Mouse (Mus musculus) frontal cortex, adult 2 months (tissue): ENCODE results near the gene Hoxa13. TPM values are rescaled to one million over a fixed set of nuclear protein-coding genes. Genes with fewer than 3 reads are reported as not detected.

Experiments
- DNase-seq, 2 experiments: peaks; one replicate each; pipeline ENCODE4 v3.0.0; 2022; ENCODE audit warnings: low spot score in 1 of 2; ENCODE audit errors: extremely low spot score in 1 of 2
- polyA plus RNA-seq: library from polyadenylated mRNA; depleted of rRNA; stranded (reverse); fragments of >200 nt; gene quantifications from 2 replicates; pipeline ENCODE4 v1.2.3, GENCODE M21; 2012

Gene Hoxa13
- polyA plus RNA-seq, 1 experiment, result not detected

DNA sequence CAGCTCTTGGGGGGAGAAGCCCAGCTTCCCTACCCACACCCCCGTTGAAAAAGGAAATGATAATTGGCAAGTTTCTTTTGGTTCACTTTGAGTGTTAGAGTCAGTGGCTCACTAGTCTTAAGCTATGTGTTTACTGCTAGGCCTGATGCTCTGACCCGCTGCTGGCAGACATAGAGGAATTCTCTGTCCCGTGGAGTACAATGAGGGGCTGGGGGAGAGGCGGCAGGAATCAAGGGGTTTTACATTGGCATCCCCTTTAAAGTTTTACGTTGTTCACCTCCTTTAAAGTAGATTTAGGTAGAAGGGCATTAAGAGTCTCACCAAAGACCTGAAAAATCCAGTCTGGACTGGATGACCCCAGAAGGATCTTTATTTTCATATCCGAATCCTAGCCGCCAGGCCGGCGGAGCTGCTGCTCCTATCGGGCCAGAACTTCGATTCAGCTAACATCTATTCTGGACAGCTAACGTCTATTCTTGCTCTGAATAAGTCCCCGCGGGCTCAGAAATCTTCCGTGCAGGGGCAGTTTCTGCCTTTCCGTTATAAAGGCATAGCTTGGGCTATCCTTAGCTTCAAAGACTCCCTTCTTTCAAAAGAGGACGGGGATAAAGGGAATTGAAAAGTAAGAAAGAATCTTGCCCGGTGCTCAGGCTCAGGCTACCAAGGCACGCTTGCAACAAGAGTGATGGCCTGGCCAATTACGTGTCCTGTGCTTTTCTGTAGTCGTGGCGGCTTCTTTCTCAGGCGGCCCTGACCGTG, 8.5 kb downstream of the Hoxa13 start:
- no peak for DNase-seq

DNA sequence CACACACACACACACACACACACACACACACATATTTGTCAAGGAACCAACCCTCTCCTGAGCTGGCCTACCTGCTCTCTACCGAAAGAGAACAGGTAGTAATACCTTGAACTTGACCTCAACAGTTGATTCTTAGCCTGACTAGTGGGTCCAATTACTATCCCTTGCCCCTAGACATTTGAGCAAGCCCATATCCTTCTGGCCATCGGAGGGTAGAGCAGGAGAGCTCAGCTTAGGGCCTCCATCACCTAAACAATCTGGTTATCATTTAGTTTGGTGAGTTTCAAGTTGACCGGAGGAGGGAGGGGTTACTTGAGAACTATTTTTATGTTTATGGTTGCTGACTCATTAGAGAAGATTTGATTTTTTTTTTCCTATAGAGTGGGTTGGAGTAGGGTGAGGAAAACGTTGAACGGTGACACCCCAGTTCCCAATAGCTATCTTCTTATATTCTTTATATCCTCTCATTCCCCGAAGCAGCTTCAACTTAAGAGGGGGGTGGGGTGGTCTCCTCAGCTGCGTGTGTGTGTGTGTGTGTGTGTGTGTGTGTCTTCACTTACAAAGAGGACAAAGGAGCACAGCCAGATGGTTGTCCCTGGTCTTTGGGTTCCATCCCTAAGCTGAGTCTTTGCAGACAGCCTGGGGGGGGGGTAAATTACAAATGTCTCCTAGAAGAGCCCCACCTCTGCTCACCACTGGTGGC, 9.4 kb downstream of the Hoxa13 start:
- no peak for DNase-seq

DNA sequence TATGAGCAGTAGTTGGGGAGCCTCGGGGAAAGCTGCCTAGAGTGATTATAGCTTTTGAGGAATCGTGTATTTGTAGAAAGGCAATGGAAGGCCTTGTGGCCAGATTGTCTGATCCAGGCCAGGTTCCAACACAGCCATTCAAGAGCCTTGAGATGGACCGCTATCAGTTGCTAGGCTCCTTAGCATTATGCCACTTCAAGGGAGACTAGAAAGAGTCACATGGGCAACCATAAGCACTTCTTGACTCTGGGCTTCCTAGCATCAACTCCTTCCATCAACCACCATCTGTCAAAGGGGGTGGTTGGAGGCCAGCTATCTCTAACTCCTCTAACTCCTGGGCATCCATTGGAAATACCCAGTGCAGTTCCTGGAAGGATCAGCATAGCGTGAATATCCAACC, 10.9 kb downstream of the Hoxa13 start:
- no peak for DNase-seq

DNA sequence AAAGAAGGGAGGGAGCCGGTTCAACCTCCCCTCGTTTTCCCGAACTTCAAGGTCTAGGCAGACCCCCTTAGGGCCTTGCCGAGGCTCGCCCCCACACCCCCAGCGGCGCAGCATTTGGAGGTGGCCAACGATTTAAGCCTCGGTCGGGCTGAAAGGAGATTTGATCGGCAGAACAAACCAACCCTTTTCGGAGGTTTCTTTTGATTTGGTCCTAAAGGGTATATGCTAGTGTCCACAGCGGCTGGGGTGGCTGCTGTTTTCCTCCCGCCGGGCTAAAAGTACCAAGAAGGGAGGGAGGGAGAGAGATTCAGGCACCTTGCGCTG, 11.3 kb downstream of the Hoxa13 start:
- no peak for DNase-seq

DNA sequence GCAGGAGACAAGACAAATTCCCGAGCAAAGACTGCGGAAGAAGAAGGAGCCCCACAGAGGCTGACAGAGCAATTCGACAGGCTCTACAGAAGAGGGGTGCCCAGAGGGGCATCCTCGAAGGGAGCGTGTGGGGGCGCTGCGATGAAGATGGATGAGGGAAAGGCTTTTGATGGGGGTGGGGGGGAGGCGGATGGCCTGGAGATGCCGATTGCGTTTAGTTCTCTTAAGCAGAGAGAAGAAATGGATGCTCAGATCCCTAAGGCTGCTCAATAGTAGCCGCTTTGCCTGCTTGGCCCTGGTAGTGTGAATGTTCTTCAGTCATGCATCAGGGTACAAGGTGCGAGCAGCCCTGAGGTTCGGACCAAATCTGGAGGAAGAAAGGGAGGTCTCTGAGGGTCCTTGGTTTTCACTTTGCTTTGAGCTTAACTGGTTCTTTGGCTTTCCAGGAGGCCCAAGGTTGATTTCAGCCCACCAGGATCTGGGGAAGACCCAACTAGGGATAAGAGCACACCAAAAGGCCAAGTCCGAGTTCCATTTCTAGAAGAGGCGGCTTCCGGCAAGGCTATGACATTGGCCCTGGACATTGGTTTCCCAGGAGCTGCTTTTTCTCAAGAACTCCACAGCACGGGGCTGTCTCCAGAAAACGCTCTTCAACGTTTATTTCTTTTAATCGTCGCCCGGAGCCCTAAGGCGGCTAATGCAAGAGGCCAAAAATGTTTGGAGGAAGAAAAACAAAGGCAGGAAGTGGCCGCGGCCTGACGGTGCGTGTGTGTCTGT, 11.9 kb downstream of the Hoxa13 start:
- DNase-seq, result no peak

DNA sequence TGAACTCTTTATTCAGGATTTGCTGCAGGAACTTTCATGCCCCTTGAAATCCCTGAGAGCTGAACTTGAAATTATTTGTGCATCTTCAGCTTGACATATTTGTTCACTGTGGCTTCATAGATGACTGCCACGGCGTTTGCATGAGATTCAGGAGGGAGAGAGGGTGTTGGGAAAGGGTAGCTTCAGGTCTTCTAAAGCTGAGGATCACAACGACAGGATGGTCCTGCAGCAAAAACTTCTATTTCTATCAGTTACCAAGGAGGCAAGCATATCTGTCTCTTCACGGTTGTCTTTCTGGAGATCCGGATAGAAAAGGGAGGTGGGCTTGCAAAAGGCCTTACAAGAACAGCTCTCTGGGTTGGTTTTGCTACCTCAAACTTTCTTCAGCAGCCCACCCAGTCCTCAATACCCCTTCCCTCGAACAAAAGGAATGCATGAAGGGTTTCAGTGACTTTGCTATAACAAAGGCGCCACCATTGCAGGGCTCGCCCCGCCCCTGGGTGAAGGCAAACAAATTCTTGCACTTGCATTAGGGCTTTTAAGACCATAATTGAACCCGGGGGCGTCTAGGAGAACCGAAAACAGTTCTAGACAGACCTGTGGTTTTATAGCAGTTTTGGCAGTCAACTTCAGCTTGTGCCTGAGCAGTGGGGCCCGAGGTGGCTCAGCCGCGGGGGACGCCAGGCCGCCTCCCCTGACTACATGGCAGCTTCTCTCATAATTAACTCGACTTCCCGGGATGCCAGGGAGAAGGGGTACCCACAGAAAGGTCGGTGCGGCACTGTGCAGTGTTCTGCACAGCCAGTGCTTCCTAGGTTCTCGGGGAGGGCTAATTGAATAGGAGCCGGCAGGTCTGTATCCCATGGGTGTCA, 12.7 kb downstream of the Hoxa13 start:
- no peak for DNase-seq

DNA sequence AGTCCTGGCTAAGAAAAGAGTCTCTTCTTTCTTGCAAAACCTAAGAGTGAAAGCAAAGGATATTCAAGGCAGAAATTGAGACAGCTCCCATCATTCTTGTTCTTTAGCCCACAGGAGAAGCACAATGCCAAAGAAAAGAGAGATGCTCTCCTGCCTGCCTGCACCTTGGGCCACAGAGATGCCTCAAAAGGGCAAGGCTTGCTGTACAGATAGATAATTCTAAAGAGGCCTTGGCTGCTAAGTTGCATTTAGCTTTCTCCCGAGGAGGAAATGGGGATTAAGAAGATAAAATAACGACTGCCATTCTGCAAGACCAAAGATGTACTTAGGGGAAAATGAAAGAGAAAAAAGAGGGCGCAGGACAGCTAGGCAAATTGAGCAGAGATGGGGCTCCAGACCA, 13.8 kb downstream of the Hoxa13 start:
- no peak for DNase-seq

DNA sequence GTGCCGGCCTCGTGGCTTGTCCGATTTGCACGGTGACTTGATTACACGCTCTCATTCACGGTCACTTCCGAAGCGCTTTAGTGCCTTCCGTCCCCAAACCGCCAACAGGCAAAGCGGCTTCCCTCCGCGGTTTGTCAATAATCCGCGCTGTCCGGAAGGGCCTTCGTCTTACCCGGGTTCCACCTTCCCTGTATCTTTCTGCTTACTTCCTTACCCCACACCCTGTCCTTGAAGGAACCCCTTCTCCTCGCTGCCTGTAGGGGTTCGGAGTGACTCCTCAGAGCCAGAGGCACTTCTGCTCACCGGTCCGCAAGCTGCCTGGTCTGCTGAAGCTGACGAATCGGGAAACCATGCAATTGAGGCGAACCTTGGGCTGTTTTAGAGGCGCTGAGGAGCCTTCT, 14.3 kb downstream of the Hoxa13 start:
- no peak for DNase-seq

DNA sequence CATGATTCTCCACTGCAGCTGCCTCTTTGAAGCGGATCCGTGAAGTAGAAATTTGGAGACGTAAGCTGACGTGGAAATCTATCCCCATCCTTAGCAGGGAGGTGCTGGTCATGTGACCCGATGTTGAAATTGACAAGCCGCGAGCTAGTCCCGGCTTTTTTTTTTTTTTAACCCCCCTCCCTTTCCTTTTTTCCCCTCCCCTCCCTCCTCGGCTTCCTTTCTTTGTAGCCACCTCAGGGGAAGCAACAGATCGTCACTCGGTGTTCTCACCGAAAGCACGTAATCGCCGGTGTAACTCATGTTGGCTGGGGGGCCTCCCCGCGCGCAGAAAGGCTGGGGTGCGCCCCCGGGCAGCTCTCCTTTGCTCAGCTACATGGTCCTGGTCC, 14.9 kb downstream of the Hoxa13 start, which contains the start of gene Hoxa11:
TSS of gene Hoxa11 (minus strand) at position 54 of the 386 bp plus-strand sequence.
- DNase-seq, result no peak

DNA sequence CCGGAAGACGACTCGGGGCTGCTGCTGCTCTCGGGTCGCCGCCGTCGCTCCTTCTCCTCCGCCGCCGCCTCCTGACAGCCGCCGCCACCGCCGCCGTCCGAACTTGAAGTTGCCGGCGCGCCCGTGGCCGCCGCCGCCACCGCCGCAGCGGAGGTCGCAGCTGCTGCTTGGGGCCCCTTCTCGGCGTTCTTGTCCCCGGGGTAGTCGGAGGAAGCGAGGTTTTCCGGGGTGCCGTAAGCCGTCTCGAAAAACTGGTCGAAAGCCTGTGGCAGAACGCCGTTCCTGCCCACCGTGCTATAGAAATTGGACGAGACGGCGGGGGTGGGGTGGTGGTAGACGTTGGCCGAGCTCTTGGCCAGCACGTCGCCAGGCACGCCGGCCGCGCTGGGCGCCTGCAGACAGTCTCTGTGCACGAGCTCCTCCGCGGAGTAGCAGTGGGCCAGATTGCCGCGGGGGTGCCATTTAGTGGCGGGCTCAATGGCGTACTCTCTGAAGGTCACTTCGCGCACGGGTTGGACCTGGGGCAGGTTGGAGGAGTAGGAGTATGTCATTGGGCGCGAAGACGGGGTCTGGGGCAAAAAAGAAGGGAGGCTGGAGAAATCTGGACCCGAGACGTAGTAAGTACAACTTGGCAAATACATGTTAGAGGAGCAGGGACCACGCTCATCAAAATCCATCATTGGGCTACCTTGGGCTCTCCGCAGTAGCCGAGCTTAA, 15.5 kb downstream of the Hoxa13 start:
- no peak for DNase-seq

DNA sequence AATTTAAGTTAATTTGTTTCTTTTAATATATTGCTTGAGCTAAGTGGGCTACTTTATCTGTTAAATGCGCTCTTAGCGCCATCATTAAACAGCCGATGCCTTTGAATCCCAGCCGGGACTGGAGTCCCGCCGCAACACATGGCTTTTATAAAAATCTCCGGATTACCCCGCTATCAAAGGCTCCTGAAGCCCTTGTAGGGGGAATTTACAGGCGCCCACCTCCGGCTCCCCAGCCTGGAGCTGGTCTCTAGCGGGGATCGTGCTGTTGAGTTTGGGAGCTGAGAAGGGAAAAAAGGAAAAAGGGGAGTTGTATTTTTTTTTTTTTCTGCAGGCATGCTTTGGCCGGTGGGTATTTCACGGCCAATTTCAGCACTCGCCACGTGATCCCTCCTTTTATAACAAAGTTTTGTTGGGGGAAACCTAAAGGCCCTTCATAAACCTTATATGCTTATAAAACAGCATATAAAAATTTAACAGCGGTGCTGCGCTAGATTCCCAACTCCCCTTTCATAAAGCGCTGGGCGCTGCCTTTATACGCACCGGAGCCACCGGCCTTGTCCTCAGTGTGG, 16.1 kb downstream of the Hoxa13 start:
- DNase-seq, result no peak

DNA sequence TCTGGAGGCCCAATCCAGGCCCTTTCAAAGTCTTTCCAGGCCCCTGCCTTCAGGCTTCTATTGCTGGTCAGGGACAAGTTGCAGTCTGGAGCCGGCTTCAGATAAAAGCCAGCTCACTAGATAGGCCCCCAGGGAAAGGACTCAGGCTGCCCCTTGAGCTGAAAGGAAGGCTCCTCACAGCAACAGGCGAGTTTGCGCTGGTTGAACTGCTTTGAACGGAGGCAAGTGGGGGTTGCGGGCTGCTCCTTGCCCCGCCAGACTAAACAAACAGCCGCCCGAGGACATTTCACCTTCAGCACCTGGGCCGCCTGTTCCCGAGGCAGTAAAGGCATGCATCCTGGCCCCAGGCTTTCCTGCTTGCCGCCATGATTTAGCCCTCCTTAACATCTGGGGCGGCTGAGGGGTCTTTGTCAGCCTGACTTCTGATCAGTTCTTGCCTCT, 17.0 kb downstream of the Hoxa13 start:
- DNase-seq, result no peak

DNA sequence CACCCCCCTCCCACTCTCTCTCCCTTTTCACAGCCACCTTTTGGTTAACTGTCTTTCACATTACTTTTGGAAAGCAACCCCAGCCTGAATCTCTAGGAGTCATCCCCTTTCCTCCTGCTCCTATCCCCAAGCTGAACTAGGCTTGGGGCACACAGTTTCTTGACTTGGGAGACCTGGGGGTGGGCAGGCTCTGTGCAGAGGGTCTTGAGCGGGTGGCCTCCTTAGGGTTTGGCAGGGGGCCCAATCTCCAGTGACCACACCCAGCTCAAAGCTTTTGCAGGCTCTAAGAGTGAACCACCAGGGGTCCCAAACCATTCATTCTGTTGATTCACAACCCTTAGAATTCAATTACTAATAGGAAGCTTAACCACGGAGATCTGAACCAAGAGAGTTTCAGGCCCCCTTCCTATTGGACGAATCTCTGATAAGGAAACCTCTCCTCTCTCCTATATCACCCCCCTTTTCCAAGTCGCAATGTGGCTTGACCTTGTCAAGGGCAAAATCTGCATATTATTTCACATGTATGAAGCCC, 17.8 kb downstream of the Hoxa13 start:
- no peak for DNase-seq

DNA sequence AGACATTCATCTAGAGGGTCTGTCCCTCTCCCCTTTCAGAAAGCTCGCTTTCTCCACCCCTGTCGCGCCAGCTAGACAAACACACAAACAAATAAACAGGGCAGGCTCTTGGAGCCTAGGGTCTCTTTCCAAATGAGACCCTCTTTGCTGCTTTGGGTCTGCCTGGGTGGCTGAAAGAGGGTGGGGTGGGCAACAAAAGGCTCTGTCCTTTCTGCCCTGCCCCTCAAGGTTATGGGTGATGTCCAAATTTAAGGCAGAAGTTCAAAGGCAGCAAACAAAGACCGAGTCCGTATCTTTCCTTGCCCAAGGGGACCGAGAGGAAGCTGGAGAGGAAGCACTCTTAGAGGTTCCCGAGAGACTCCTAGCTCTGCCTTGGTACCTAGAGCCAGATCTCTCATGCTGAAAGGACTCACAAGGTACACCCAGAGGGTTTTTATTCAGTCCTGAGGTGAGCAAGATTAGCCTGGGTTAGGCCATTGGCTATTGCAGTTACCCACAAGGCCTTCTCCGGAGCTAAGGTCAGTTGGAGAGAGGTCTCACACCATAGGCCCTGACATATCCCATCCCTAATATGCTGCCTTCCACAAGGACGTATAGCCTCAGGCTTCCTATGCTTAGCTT, 19.6 kb downstream of the Hoxa13 start:
- DNase-seq, result no peak

DNA sequence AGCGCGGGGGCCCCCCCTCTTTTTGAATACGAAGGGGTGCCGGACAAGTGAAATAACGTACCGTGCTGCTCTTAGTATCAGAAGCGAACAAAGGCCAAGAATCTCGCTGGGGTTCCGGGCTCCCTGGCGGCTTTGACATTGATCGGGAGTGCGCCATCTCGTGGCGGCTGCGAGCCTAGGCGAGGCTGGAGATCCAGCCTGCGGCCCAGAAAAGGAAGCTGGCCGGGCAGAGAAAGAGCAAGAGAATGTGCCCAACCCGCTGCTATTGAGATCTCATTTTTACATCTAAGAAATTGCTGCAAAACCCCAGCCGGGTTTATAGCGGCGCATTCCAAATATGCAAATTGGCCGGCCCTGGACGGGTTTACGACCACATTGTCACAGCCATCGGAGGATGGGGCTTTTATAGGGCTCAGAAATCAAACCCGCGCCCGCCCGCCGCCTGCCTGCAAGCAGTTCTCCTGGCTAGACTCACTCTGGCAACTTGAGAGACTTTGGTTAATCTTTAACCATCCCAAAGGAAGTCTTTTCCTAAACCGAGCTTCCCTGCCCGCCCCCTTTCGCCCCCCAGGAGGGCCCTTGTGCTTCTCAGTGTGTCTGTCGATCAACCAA, 20.2 kb downstream of the Hoxa13 start, which contains the start of gene Hoxa10:
TSS of gene Hoxa10 (minus strand) at position 466 of the 612 bp plus-strand sequence.
- no peak for DNase-seq

DNA sequence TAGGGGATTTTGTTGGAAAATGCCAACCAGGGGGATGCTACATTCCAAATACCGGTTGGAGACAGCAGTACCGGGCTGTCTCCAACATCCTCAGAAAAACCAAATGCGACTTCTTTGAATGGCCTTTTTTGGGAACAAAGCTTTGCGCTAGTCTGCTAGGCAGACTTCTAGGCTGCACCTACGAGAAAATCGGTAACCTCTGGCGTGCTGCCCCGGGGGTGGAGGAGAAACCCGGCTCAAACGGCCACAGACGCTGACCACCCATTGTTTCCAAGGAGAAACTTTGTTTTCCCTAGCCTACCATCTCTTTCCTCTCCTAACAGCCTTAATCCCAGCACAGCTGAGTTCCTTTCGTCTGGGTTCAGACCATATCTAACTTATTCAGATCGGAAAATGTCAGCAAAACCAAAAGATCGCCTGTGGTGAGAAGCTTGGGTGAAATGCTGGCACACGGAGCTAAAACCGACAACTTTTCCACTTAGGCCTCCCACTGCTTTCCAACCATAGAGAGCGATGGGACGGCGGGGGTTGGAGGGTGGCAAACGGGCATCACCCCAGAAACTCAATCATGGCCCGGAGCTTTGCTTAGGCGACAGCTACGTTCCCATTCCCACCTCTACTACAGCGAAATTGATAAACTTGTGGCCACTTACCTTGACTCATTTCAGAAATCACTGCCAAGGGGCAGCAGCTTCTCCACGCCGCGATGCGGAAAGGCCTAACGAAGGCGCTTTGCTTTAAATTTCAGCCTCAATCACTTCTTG, 20.9 kb downstream of the Hoxa13 start:
- no peak for DNase-seq

DNA sequence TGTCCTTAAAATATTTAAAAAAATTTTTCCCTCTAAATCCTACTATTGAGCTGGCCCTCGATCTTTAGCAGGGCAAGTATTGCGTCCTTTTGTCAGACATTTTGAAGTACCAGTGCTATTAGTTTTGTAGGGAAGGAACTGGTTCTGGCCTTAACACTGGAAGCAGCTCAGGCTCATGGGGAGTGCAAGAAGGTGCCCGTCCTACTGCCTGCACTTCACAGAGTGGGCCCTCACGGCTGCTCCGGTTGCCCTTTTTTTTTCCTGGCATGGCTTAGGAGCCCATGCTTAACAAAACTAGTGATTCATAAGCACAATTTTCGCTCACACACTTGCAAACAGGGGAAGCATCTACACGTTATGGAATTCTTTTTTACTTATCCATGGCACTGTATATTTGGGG, 21.7 kb downstream of the Hoxa13 start:
- no peak for DNase-seq

DNA sequence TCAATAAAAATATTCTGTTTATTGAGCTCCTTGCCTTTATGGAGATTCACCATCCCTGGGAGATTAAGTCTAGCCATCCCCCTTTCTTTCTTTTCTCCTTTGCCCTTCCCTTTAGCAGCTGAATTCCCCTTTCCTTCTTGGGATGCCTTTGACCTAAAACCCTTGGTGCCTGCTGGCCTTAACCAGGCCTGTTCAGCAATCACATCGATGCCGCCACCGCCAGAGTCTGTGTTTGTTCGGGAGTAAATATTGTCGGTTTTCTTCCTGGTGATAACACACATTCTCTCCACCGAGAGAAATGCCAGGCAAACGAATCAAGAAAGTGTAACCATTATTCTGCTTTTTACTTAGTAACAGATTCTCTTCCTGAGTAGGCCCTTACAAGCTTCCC, 22.5 kb downstream of the Hoxa13 start:
- no peak for DNase-seq
